Mouse (Mus musculus) kidney, postnatal 10 days (tissue): ENCODE results near the gene Tnf.

Experiments
- DNase-seq: peaks from one replicate; pipeline ENCODE4 v3.0.0; 2021; ENCODE audit warnings: mixed read lengths

Tnf gene

DNA sequence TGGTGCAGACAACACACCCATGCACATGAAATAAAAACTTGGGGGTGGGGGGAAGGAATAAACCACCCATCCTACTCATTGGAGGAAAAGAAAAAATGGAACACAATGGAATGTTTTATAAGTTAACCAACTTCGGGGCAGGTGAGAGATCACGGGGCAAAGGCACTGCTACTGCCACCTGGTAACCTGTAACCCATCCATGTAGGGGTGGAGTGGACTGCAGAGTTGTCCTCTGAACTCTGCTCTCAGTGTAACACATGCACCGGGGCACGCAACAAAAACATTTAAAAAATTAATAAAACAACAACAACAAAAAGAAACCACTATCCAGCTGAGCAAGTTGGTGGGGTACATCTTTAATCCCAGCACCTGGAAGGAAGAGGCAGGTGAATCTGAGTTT is 49.7 kb downstream of the Tnf start:
- DNase-seq = no peak
